Mouse (Mus musculus): ENCODE measurements around the gene Gpn2. TPM values are rescaled to one million over a fixed set of nuclear protein-coding genes. Genes with fewer than 3 reads are reported as not detected.

The Gpn2 gene
- polyA plus RNA-seq (2015; fragmentation: Nextera tagmentation; extraction: Ambion mirVana) = 17.7 and 22.2 TPM in 2 replicates

- WGBS = 2% methylated on average over 62 of the region's 65 CpGs
- no peaks in the 10 kb centered on the region for H3K27me3 ChIP-seq
- peaks cover 66% of the 10 kb centered on the region for H3K36me3 ChIP-seq
- H3K4me3 ChIP-seq = peak within 1 kb of the TSS; percentile 95
- H3K4me2 ChIP-seq = peak within 1 kb of the TSS; percentile 98
- H3K9ac ChIP-seq = peak within 1 kb of the TSS; percentile 90
- ATAC-seq (ENCODE audit: low FRiP score) = peak; percentile 90
- peak within 1 kb of the TSS; percentile 86 for H3K27ac ChIP-seq
- H3K9me3 ChIP-seq = no peaks in the 10 kb centered on the region
- H3K4me1 ChIP-seq (replicated peaks) = peaks cover 30% of the 10 kb centered on the region
Measured at GRCm38 (mm10) chr4:133584059-133584951, at the start of gene Gpn2. Gene Gpn2 (plus strand): TSS chr4:133584362.

DNA sequence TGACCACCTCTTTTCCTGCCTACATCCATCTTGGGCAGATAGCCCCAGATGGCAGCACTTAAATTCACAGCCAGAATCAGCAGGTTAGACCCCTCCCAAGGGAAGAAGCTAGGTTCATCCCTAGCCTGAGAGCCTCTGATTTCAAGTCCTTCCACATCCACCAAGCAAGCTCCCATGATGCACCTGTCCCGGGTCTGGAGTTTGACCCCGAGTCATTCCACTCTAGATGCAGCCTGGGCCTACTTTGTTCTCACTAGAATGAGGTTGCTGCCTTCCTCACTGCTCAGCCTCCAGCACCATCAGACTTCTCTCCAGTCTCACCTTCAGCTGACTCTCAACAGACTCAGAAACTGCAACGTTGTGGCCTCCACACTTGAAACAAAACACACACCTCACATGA is 48.1 kb upstream of the Gpn2 start:
- H3K4me2 ChIP-seq = no peak overlapping the region
- H3K9me3 ChIP-seq = no peaks in the 10 kb centered on the region
- no peak overlapping the region for H3K9ac ChIP-seq
- no peaks in the 10 kb centered on the region for H3K27me3 ChIP-seq
- no peak overlapping the region for H3K27ac ChIP-seq
- H3K4me1 ChIP-seq (replicated peaks) = no peaks in the 10 kb centered on the region
- peaks cover 98% of the 10 kb centered on the region for H3K36me3 ChIP-seq
- no peak for ATAC-seq (ENCODE audit: low FRiP score)
- 93% methylated on average over 3 of the region's 3 CpGs for WGBS
- no peak overlapping the region for H3K4me3 ChIP-seq

GRCm38 (mm10) chr4:133536652-133537051 is 47.5 kb upstream of the Gpn2 start:
- Histone ChIP-seq H3K27ac (no peak overlapping the region), H3K36me3 (peaks cover 98% of the 10 kb centered on the region), H3K4me2 (no peak overlapping the region), H3K27me3 (no peaks in the 10 kb centered on the region), H3K9me3 (no peaks in the 10 kb centered on the region), H3K4me1 (replicated peaks) (no peaks in the 10 kb centered on the region), H3K4me3 (no peak overlapping the region), H3K9ac (no peak overlapping the region)
- WGBS = 96% methylated on average over 5 of the region's 5 CpGs
- no peak for ATAC-seq (ENCODE audit: low FRiP score)

DNA sequence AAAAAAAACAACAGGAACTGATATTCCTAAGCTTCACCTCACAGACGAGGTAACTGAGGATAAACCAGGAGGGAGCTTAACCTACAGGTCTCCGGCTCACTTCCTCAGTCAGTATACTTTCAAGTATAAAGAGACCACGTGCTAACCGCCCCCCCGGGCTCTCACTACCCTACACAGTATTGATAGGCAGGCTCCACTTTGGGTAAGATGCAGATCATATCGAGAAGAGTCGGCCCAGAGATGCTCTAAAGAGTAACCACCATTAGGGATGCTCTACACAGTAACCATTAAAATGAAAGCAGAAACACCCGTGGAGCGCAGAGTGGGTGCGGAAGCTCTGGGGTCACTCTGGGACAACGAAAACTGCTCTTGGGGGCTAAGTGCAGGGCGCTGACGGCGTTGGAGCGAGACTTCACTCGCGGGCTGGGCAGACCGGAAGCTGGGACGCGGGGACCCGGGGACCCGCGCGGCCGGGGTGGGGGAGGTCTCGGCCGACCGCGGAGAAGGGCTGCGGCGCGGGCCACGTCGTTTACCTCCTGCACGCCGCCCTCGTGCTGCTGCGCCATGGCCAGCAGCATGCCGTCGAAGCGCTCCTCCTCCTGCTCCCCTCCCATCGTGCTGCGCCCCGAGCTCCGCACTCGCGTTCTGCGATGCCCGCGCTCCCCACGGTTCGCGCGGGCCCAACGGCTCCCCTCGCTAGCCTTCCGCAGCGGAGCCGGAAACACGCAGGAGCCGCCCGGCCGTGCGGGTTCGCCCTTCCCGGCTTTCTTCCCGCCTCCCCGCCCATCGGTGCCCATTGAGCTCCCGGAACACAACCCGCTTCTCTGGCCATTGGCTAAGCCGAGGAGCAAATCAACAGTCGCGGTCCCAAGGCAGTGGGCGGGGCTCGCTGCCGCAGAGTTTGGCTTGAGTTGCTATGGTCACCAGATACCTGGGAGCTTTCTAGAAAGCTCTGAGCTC is 38.6 kb upstream of the Gpn2 start, which contains the start of gene Nudc:
Nudc (minus strand) TSS at position 725 of the 960 bp plus-strand sequence.
- Histone ChIP-seq H3K4me1 (replicated peaks) (peaks cover 23% of the 10 kb centered on the region), H3K27me3 (0 out of 2 replicates have a peak, but pooled peaks cover 4% of the 10 kb centered on the region), H3K9ac (peak within 1 kb of the TSS; percentile 89), H3K9me3 (no peaks in the 10 kb centered on the region), H3K4me2 (peak within 1 kb of the TSS; percentile 84), H3K4me3 (peak within 1 kb of the TSS; percentile 93), H3K36me3 (peaks cover 26% of the 10 kb centered on the region), H3K27ac (peak within 1 kb of the TSS; percentile 88)
- ATAC-seq (ENCODE audit: low FRiP score) = peak; percentile 98
- under 1% methylated on average over 72 of the region's 77 CpGs for WGBS

DNA sequence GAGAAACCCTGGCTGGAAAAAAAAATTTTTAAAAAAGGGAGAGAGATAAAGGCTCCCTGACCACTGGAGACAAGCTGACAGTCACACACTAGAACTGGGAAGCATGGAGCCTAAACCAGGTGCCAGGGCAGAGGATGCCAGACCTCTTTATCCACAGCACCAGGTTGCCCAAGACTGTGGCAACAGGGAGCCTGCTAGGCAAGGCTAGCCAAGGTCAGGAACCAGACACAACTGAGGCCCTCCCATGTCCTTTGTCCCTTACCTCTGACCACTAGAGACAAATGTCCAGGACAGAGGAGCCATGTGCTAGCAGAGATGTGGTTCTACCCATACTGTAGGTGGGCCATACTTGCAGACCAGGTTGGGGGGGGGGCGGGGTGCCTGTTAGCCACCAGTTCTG is 32.1 kb upstream of the Gpn2 start:
- Histone ChIP-seq H3K27ac (no peak overlapping the region), H3K4me3 (no peak overlapping the region), H3K9ac (no peak overlapping the region), H3K9me3 (no peaks in the 10 kb centered on the region), H3K36me3 (no peaks in the 10 kb centered on the region), H3K4me2 (no peak overlapping the region), H3K27me3 (peaks cover 20% of the 10 kb centered on the region; the same call in 1 of the 2 replicates), H3K4me1 (replicated peaks) (no peaks in the 10 kb centered on the region)
- WGBS = 81% methylated on average over 1 of the region's 1 CpGs
- ATAC-seq (ENCODE audit: low FRiP score) = no peak

GRCm38 (mm10) chr4:133552768-133553447 is 31.3 kb upstream of the Gpn2 start, which contains the start of gene Nr0b2:
Gene Nr0b2 (plus strand): TSS chr4:133553376.
- Histone ChIP-seq H3K4me1 (replicated peaks) (no peaks in the 10 kb centered on the region), H3K4me2 (no peak within 1 kb of the TSS), H3K27me3 (peaks cover 20% of the 10 kb centered on the region; the same call in 1 of the 2 replicates), H3K9me3 (no peaks in the 10 kb centered on the region), H3K9ac (no peak within 1 kb of the TSS), H3K27ac (no peak within 1 kb of the TSS), H3K36me3 (no peaks in the 10 kb centered on the region), H3K4me3 (no peak within 1 kb of the TSS)
- ATAC-seq (ENCODE audit: low FRiP score) = no peak
- 73% methylated on average over 10 of the region's 10 CpGs for WGBS

DNA sequence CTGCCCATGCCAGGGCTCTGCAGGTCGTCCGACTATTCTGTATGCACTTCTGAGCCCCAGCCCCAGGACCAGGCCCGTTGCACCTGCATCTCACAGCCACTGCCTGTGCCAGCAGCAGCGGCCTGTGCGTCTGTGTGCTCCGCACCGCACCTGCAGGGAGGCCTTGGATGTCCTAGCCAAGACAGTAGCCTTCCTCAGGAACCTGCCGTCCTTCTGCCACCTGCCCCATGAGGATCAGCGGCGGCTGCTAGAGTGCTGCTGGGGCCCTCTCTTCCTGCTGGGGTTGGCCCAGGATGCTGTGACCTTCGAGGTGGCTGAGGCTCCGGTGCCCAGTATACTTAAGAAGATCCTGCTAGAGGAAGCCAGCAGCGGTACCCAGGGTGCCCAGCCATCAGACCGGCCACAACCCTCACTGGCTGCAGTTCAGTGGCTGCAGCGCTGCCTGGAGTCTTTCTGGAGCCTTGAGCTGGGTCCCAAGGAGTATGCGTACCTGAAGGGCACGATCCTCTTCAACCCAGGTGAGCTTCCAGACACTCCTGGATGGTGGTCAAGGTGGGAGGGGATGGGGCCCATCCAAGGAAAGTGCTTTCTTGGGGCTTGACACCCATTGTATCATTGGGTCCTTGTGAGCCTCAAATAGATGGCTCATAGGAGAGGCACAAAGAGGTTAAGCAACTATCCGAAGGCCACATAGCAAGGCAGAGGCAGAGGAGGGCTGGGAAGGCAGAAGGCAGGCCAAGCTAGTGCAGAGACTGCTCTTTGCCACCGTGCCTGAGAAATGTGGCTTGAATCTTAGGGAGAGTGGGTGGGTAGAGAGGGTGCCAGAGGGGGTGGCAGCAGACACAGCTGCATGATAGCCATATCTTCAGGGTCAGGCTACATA is 30.5 kb upstream of the Gpn2 start:
- 79% methylated on average over 19 of the region's 19 CpGs for WGBS
- Histone ChIP-seq H3K27me3 (peaks cover 20% of the 10 kb centered on the region; the same call in 1 of the 2 replicates), H3K27ac (no peak overlapping the region), H3K9me3 (no peaks in the 10 kb centered on the region), H3K9ac (no peak overlapping the region), H3K4me2 (no peak overlapping the region), H3K4me1 (replicated peaks) (no peaks in the 10 kb centered on the region), H3K4me3 (no peak overlapping the region), H3K36me3 (no peaks in the 10 kb centered on the region)
- no peak for ATAC-seq (ENCODE audit: low FRiP score)

- Histone ChIP-seq H3K9ac (no peak overlapping the region), H3K36me3 (no peaks in the 10 kb centered on the region), H3K9me3 (no peaks in the 10 kb centered on the region), H3K27ac (no peak overlapping the region), H3K4me3 (no peak overlapping the region), H3K4me1 (replicated peaks) (no peaks in the 10 kb centered on the region), H3K4me2 (no peak overlapping the region), H3K27me3 (peaks cover 6% of the 10 kb centered on the region; the same call in 1 of the 2 replicates)
- 26% methylated on average over 10 of the region's 10 CpGs for WGBS
- no peak for ATAC-seq (ENCODE audit: low FRiP score)
Measured at GRCm38 (mm10) chr4:133557041-133557717, 27.0 kb upstream of the Gpn2 start.

GRCm38 (mm10) chr4:133559846-133560245 is 24.3 kb upstream of the Gpn2 start:
- 76% methylated on average over 4 of the region's 4 CpGs for WGBS

DNA sequence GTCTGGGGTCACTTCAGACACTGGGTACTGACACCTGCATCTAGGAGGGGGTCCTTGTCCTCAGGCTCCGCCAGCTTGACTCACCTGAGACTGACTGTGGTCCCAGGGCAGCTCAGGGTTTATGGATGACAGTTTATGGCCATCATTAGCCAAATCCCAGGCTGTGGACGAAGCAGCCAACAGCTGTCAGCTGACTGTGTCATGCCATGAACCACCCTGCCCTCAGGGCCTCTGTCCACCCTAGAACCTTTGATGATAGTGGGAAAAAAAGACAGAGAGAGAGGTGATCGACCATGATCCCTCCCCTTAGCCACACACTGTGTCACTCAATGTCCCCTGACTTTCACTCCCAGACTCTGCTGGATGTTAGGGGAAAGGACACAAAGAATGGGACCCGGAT is 22.5 kb upstream of the Gpn2 start:
- WGBS = 79% methylated on average over 4 of the region's 4 CpGs
- Histone ChIP-seq H3K4me2 (no peak overlapping the region), H3K27me3 (no peaks in the 10 kb centered on the region), H3K36me3 (no peaks in the 10 kb centered on the region), H3K27ac (no peak overlapping the region), H3K4me1 (replicated peaks) (no peaks in the 10 kb centered on the region), H3K9me3 (no peaks in the 10 kb centered on the region), H3K4me3 (no peak overlapping the region), H3K9ac (no peak overlapping the region)
- ATAC-seq (ENCODE audit: low FRiP score) = no peak

More at GRCm38 (mm10) chr4:133559846-133560245, 24.3 kb upstream of the Gpn2 start:
- Histone ChIP-seq H3K4me2 (no peak overlapping the region), H3K9ac (no peak overlapping the region), H3K4me3 (no peak overlapping the region), H3K9me3 (no peaks in the 10 kb centered on the region), H3K27me3 (no peaks in the 10 kb centered on the region), H3K27ac (no peak overlapping the region), H3K4me1 (replicated peaks) (no peaks in the 10 kb centered on the region), H3K36me3 (no peaks in the 10 kb centered on the region)
- ATAC-seq (ENCODE audit: low FRiP score) = no peak
